Mouse (Mus musculus): Measurements from ENCODE around the gene Hpn.

Hpn gene

DNA sequence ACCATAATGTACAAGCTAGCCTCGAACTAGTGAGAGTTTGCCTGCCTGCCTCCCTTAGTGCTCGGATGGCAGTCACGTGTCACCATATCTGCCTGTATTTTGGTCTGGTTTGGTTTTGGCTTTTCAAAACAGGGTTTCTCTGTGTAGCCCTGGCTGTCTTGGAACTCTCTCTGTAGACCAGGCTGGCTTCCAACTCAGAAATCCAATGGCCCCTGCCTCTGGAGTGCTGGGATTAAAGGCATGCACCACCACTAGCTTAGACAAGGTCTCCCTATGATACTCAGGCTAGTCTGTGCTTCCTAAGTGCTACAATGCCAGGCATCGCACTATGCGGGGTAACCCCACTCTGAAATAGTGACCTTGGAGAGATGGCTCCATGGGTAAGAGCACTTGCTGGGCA lies 5.3 kb downstream of the Hpn start:
- no peak for DNase-seq

DNA sequence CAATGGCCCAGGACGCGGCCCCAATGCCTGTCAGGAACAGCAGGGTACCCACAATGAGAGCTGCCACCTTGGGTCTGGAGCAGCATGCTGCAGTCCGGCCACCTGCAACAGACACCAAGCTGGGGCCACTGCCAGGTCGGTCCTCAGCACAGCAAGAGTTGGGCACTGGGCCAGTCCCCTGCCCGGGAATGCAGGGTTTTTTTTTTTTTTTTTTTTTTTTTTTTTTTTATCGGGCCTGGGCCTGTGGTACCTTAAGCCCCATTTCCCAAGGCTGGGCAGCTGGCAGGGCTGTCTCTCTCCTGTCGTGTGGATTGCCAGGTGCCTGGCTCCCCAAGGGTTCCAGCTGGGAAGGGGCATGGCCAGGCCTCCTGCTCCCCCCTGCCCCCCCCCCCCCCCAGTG lies 6.0 kb downstream of the Hpn start:
- peak; percentile 80 for DNase-seq

DNA sequence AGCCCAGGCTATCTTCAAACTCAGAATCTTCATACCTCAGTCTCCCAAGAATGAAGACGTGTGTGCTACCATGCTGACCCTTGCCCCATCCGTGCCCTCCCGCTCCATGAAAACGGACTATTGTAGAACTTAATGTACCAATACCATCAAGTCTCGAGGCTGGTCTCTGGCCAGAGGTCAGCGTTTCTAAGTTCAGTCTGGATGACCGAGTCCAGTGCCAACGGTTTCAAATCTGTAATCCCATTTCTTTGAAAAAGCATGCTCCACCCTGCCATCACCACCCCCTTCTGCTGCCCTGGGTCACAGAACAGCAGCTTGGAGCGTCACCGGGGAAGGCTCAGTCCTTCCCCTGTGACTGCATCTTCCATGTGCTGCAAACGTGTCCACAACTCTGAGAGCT lies 7.3 kb downstream of the Hpn start:
- DNase-seq: peak; percentile 74

DNA sequence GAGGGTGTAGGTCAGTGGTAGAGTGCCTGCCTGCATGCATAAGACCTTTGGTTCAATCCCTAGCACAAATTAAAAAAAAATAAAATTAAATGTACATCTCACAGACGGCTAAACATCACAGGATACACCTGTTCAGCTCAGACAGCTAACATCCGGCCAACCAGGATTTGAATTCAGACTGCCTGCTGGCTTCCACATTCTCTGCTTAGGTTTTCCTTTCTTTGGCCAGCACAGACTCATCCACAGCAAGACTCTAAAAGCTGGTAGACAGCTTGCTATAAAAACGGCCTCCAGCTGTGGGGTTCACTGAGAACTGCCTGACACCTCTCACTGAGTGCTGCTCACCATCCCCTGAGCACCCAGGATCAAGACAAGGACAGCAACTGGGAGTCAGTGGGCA lies 8.9 kb downstream of the Hpn start:
- no peak for DNase-seq

DNA sequence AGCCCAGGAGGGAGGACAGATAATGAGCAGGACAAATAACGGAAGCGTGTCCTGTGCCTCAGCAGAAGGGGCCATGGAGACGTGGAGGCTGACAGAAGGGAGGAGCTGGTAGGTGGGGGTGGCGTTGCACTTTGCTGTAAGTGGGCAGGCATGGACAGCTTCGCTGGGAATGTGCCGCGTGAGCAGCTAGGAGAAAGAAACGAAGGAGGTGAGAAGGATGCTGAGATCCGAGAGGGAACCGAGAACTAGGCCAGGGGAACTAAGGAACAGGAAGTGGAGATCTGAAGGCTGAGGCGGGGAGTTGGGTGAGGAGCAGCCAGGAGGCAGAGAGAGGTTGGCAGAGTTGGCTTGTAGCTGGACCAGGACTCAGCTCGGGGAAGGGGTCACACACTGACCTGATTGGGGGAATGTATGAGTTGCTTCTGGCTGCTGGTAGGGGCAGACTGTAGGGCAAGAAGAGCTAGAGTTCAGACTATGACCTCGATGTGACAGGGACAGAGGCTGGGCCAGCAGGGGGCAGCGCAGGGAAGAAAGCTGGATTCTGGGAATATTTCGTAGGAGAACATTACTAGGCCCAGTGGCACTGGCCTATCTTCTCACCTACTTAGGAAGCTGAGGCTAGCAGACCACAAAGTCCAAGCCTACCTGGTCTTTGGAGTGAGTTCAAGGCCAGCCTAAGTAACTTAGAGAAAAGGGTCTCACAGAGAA lies 9.9 kb downstream of the Hpn start:
- peak; percentile 77 for DNase-seq

DNA sequence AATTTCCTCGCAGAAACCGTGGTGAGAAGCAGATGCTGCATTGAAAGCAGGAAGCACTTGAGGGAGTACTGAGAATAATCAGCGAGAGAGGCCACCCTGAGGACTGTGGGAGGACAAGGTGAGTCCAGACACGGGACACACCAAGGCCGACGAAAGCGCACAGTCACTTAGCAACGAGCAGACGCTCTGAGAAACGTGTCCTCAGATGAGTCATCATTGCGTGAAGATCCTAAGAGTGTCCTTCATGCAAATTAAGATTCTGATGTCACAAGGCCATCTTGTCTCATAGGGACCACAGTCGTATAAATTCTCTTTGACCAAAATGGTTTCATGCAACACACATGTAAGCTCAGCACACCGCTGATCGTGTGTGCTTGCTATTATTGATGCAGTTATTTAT lies 14.3 kb downstream of the Hpn start:
- no peak for DNase-seq

DNA sequence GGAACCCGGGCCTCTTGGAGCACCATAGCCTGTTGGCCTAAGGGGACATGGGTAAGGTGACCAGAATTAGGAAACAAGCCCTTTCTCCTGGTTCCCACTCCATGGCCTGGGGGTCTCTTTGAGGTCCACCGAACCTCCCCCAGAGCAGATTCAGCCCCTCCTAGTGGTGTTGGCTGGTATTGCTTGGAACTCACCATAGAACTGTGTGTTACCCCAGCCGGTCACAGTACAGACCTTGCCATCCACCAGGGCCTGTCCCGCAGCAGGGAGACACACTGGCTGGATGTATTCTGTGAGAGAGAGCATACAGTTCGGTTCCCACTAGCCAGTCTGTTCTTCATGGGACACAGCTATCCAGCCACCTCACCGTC lies 15.5 kb downstream of the Hpn start:
- no peak for DNase-seq

DNA sequence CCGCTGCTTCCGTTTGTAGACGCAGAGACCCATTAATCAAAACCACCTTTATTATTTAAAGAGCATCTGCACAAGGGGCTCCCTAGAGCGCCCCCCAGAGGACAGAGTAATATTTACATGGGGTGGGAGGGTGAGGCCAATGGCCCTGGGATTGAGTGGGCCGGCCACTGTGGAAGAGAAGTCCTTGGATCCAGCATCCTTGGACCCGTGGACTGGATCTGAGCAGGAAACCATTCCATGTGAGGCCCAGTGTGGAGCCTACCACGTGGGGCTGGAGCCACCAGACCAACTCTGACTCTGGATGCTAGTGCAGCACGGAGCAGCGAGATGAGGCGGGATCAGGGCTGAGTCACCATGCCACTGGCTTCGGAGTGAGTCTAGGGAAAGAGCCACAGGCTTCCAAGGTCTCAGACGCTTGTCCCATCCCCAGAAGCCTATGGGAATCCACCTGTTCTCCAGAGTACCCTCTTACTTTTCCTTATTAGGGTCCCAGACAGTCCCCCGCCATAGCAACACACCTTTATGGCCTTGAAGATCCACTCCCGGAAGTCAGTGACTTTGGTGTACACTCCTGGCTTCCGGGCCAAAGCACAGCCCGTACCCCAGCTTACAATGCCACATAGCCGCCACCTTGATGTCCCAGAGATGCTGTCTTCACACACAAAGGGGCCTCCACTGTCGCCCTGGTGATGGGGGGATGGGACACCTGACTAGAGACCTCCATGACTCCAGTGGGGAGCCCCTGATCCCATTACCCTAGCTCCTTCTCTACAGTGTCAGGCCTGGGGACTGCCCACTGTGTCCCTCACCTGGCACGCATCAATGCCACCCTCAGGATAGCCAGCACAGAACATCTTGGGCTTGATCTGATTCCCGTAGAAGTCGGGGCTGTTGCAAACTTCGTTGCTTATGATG lies 16.1 kb downstream of the Hpn start:
- peak; percentile 49 for DNase-seq

DNA sequence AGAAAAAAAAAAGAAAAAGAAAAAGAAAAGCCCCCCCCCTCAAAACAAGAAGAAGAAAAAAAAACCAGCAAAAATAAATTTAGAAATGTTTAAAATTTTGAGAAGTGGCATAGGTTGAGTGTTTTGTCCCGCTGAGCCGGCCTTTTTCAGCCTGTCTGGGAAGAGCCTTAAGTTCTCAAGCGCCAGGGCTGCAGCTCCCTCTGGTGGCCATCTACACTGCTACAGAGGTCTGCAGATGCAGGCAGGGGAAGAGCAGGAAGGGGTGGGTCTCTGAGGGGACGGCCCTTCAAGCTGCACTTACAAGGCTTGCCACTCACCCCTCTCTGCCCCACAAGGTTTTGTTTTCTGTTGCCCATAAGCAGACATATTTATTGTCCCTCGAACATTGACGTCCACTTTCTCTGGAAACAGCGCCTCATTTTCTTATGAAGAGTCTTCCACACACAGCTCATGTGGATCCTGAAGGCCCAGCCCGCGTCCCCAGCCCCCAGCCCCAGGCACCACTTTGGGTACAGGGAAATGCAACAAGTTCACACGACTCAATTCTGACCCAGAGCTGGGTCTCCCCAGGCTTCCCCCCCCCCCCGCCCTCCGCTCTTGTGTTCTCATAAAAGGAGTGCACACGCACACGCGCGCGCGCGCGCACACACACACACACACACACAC lies 17.4 kb downstream of the Hpn start:
- peak; percentile 90 for DNase-seq

DNA sequence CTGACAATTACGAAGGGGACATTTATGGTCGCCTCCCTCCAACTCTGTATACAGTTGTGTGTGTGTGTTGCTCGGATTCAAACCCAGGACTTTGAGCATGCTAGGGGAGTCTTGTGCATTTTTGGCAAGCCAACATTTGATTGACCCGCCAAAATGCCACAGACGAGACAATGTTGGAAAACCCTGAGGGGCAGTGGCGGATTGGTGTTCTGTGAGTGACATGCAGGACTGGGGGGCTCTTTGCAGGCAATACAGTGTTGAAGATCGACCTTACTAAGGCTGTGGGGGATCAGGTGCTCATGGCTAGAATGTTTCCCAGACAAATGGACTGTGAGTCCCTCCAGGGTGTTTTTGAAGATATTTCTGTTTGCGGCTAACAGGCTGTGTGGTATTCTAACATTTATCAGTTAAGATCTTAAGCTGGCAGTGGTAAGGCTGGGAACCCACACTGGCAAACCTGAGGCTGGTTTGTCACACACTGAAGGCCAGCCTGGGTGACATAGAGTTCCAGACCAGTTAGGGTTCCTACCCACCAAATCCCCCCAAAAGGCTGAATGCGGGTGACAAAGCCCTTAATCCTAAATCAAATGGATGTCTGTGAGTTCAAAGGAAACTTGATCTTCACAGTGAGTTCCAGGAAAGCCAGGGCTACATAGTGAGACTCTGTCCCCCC lies 18.1 kb downstream of the Hpn start:
- DNase-seq: no peak

DNA sequence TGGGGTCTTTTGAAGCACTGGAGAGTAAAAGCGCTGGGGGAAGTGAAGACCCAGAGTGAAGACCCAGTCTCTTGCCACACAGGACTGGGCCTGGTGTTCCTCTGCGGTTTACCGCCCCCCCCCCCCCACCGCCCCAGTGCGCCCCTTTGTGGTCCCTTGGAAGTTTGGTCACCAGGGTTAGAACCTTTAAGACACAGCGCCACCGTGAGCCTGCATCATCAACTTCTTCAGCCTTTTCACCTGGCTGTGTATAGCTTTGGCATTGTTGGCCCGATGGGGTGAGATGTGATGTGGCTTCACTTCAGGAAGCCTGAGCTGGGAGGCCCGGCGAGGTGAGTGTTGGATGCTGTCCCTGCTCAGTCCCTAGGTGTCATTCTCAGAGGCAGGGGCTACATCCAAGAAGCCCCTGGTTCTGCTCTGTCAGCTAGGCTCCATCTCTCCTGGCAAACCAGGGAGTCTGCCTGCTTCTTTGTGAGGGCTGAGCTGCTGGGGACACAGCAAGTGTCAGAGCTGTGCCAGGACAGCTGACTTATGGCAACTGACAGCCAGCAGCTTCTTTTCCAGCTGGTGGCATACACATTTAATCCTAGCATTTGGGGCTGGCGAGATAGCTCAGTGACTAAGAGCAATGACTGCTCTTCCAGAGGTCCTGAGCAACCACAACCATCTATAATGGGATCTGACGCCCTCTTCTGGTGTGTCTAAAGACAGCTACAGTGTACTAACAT lies 20.2 kb downstream of the Hpn start:
- DNase-seq: no peak

DNA sequence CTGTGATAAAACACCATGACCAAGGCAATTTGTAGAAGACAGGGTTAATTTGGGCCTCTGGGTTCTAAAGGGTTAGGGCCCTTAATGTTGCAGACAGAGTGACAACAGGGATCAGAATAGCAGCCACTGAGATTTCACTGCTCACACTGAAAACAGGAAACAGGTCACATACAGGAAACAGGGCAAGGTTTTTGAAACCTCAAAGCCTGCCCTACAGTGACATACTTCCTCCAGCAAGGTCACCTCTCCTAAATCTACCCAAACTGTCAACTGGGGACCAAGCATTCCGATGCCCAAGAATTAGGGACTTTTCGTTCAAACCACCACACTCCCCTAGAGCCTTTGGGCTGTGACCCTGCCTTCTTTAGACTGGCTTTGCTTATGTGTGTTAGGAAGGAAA lies 25.4 kb downstream of the Hpn start:
- DNase-seq: no peak

DNA sequence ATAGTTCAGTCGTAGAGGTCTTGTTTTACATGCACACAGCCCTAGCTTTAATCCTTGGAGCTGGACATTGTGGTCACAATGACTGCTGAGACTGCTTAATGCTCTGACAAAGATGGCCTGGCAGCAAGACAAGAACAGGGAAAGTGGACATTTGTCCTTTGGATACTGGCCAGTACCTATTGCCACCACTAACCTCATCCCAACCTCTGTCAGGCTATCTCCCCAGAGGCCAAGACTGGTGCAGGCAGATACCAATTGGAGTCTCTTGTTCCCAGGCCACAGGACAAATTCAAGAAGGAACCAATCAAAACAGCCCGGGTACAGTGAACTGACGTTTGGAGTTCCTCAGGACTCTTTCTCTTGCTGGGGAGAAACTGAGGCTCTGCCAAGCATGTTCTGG lies 26.9 kb downstream of the Hpn start:
- no peak for DNase-seq

DNA sequence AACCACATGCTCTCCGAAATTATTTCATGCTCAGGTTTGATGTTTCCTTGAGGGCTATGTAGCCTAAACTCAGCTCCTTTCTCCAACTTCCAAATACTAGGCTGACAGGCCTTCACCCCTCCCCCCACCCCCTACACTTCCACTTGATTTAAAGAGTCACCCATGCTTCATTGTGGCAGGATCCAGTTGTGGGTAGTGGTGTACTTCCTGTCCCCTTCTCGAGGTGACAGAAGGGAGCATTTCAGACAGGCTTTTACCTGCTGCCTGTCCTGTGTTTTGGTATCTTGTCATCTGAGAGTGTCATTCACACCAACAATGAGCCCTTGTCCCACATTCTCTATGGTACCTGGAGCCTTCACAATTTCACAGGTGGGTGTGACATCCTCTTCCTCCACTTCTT lies 27.8 kb downstream of the Hpn start:
- no peak for DNase-seq

DNA sequence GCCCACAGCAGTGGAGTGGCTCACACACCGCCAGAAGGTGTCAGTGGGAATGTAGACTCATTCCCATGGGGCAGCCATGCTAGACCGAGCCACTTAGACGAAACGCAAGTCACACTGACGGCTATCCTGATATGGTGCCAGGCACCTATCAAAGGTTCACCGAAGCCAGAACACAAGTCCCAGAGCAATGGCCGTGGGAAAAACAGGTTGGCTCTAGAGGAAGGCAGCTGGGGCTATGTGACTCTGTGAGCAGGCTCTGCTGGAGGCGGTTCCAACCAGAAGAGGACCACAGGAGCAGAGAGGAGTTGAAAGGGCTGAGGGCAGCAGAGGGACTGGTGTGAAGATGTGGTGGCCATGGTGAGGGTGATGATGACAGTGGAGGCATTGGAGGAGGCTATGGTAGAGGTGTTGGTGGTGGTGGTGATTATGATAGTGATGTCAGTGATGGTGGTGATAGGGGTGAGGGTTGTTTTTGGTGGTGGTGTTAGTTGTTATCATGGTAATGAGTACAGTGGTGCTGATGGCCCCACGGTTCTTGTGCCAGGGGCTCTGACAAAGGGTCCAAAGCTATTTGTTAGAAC lies 28.8 kb downstream of the Hpn start:
- DNase-seq: no peak

DNA sequence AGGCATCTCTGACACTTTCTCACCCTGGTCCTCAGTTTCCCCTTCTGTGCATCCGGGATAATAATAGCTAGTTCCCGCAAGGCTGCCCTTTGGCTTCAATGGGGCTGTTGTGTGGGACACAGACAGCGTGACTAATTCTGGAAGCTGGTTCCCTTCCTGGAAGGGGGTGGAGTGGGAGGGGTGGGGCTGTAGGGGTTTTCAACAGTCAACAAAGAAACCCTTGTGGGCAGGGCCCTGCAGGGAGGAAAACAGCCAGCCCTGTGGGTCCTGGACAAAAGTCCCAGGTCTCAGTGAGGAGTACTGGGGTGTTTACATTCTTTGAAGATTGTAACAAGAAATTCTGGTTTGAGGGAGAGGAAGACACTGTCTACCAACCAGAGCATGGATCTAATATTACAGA lies 29.9 kb downstream of the Hpn start:
- peak; percentile 30 for DNase-seq

DNA sequence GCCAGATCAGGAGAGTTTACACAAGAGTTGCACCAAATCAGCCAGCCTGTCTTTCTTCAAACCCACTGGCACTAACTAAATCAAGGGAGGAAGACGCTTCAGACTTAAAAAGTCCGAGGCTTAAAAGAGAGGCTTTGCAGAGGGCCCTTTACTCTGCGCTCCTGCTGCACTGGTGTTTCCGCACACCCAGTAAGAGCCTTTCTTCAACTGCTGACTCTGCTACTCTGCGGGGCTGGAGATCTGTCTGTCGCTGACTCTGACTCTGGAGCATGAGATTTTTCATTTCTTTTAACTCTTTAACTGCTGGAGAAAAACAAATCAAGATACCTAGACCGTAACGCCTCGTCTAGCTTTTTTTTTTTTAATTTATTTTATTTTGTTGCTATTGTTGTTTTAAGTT lies 30.9 kb downstream of the Hpn start:
- DNase-seq: no peak

DNA sequence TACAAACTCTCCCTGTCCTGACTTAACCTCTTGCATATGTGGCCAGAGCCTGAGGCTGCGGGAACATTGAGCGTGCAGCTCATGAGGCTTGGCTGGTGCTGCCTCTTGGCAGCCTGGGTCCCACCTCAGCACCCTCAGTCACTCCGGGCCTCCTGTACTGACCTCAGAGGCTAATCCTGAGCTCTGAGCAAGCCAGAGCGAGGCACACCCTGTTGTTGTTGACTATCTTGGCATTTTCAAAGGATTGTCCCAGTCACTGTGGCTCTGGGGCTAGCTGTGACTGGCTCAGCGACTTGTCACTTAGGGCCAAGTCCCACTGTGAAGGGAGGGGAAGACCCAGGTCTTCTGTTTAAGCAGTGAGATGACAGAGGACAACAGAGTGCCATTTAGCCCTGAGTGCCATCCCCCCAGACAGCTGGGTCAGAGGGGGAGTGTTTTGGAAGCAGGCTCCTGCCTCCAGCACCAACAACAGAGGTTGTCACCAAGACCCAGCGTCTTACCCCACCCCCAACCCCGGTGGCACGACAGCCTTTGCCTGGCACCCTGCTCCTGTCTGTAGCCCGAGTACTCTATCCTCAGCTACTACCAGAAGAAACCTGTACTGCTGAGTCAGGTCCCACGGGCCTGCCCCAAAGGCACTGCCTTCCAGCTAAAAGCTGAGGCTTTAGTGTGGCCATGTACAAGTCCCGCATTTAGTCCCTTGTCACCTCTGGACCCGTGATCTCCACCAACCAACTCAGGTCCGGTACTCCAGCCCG lies 32.1 kb downstream of the Hpn start:
- DNase-seq: peak; percentile 35

DNA sequence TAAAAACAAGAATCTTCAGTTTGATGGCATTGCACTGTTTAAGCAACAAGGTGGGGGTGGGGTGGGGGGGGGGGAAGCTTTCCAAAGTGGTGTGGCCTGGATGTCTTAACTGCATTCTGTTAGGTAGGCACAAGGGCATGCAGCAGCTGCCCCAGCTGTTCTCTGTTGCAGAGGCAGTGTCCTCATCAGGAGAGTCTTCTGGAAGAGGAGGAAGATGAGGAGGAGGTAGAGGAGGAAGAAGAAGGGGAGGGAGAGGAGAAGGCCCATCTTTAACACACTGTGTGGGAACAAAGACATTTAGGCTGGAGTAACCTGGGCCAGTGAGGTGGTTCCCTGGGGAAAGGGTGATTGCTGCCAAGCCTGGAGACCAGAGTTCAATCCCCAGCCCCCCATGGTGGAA lies 33.0 kb downstream of the Hpn start:
- no peak for DNase-seq

DNA sequence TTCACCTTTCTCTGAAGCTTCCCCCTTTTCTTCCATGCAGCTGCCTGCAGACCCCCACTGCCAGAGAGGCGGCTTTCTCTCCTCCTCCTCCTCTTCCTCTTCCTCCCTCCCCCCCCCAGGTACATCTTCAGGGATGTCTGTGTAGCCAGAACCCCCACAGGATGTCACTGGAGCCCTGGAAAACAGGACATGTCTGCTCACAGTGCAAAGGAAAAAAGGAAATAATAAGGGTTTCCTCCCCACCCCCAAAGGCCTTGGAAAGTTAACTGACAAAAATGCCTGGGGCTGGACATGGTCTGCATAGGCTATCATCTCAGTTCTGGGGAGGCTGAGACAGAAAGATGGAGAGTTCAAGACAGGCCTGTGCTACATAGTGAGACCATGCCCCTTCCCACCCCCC lies 34.0 kb downstream of the Hpn start:
- DNase-seq: no peak

DNA sequence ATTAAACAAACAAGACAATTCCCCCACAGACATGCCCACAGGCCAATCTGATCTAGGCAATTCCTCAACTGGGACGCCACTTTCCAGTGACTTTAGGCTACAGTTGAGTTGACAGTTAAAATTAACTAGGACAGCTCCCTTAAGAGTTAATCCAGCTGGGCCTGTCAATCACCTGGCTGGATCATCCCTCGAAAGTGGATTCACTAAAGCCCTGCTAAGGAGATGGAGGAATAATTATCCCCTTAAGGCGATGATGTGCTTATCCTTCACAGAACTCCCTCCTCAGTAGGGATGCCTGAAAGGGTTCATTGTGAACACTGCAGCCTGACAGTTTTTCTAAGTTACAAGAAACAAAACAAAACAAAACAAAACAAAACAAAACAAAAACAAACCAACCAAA lies 34.5 kb downstream of the Hpn start:
- DNase-seq: no peak

DNA sequence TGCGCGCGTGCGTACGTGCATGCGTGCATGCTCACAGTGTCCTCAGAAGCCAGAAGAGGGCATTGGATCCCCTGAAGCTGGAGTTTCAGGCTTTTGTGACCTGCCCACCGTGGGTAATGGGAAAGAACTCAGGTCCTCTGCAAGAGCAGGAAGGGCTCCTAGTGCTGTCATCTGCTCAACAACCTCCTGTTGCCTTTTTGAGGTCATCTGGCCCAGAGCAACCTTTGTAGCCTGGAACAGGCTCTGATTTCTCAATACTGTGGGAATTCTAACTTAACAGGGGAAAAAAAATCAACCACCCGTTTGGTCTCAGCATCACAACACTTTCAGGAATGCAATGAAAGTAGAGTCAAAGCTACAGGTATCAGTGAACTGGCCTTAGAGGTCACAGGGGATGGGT lies 35.4 kb downstream of the Hpn start:
- DNase-seq: no peak
